Mouse (Mus musculus) hindbrain, embryonic 15.5 days (tissue): Measurements from ENCODE around the gene Zdhhc5. TPM values are rescaled to one million over a fixed set of nuclear protein-coding genes. Genes with fewer than 3 reads are reported as not detected.

Experiments used
- ATAC-seq: fragments of 200-750 bp; cut with Nextera tagmentation; 2 replicates; pipeline ENCODE4 v1.8.0; 2017; ENCODE audit warnings: low read depth, moderate number of reproducible peaks, moderate TSS enrichment; ENCODE audit not compliant: low FRiP score
- H3K27ac ChIP-seq: fragments of 300-500 bp; sonication (generic); replicated peaks from 2 replicates; pipeline ENCODE4 v1.5.1; 2015; ENCODE audit warnings: mild to moderate bottlenecking, inconsistent platforms
- H3K27me3 ChIP-seq: fragments of 300-500 bp; sonication (generic); 2 replicates; pipeline ENCODE4 v1.6.1; 2015; ENCODE audit warnings: control low read depth, inconsistent platforms
- H3K36me3 ChIP-seq: fragments of 300-500 bp; sonication (generic); 2 replicates; pipeline ENCODE4 v1.6.1; 2015; ENCODE audit warnings: control low read depth, inconsistent platforms
- H3K4me1 ChIP-seq: fragments of 300-500 bp; sonication (generic); replicated peaks from 2 replicates; pipeline ENCODE4 v1.6.1; 2015; ENCODE audit warnings: control low read depth, inconsistent platforms
- H3K4me2 ChIP-seq: fragments of 300-500 bp; sonication (generic); 2 replicates; pipeline ENCODE4 v1.6.1; 2015; ENCODE audit warnings: moderate library complexity, mild to moderate bottlenecking, inconsistent platforms
- H3K4me3 ChIP-seq: fragments of 300-500 bp; sonication (generic); 2 replicates; pipeline ENCODE4 v1.5.1; 2015; ENCODE audit warnings: mild to moderate bottlenecking, inconsistent platforms
- H3K9ac ChIP-seq: fragments of 300-500 bp; sonication (generic); 2 replicates; pipeline ENCODE4 v1.6.1; 2015; ENCODE audit warnings: inconsistent platforms
- H3K9me3 ChIP-seq: fragments of 300-500 bp; sonication (generic); 2 replicates; pipeline ENCODE4 v1.6.1; 2016; ENCODE audit warnings: control low read depth, inconsistent platforms
- WGBS: fragments of 180-500 bp; shearing (Covaris S2); methylation state at CpG from one replicate; pipeline ENCODE4 v1.1.7; 2015; 5-methylcytosine and 5-hydroxymethylcytosine counted together
- microRNA counts: library from miRNA; unstranded; fragments of <30 nt; microRNA quantifications from one replicate; lab custom pipeline; 2016
- microRNA-seq: library from miRNA; unstranded; fragments of <30 nt; microRNA quantifications from one replicate; pipeline ENCODE4, GENCODE M21; 2016
- polyA plus RNA-seq: library from polyadenylated mRNA; unstranded; fragments of >200 nt; fragmentation: Nextera tagmentation; extraction: Ambion mirVana; gene quantifications from 2 replicates; pipeline ENCODE4 v1.2.1, GENCODE M21; 2015

The Zdhhc5 gene
- polyA plus RNA-seq, 1 experiment from 2014 or later: 19.0 TPM

DNA sequence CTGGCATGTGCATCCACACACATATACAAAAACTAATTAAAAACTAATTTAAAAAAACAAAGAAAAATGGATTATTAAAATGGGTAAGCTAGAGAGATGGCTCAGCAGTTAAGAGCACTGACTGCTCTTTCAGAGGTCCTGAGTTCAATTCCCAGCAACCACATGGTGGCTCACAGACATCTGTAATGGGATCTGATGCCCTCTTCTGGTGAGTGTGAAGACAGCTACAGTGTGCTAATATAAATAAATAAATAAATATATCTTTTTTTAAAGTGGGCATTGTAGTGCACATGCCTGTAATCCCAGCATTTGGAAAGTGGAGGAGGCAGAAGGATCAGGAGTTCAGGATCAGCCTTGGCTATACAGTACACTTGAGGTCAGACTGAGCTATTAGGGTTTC is 61.6 kb downstream of the Zdhhc5 start:
- Histone ChIP-seq H3K27me3 (no peaks in the 10 kb centered on the region), H3K4me1 (0 out of 2 replicates have a peak, but pooled peaks cover 9% of the 10 kb centered on the region), H3K4me3 (no peak overlapping the region), H3K36me3 (no peaks in the 10 kb centered on the region), H3K9me3 (no peaks in the 10 kb centered on the region), H3K9ac (no peak overlapping the region), H3K27ac (no peak overlapping the region), H3K4me2 (no peak overlapping the region)
- ATAC-seq: no peak

GRCm38 (mm10) chr2:84650464-84651195 is 64.3 kb downstream of the Zdhhc5 start, which contains the start of gene Ctnnd1:
Ctnnd1 (minus strand) TSS chr2:84650765.
- Histone ChIP-seq H3K4me1 (peaks cover 31% of the 10 kb centered on the region), H3K4me3 (peak within 1 kb of the TSS; percentile 65), H3K27ac (peak within 1 kb of the TSS; percentile 96), H3K27me3 (no peaks in the 10 kb centered on the region), H3K36me3 (no peaks in the 10 kb centered on the region), H3K9ac (peak within 1 kb of the TSS; percentile 80), H3K4me2 (peak within 1 kb of the TSS; percentile 82), H3K9me3 (no peaks in the 10 kb centered on the region)
- WGBS: 0% methylated on average over 15 of the region's 15 CpGs
- peak; percentile 98 for ATAC-seq

DNA sequence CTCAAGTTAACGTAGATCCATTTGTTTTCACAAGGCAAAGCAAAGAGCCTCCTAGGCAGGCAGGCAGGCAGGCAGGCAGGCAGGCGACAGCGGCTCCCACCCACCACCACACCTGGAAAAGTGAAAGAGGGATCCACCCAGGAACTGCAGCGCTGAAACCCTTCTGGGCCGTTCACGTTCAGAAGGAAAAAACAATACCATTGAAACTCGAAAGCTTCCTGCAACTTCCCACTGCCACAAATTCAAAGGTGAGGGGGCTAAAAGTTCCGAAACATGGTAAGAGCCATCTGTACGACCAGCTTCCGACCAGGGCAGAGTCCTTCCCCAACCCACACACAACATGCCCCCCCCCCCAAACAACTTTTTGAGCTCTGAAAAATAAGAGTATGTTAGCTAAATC is 65.3 kb downstream of the Zdhhc5 start:
- no peak for ATAC-seq
- peak overlapping the region; percentile 80 for H3K9ac ChIP-seq
- peak overlapping the region; percentile 82 for H3K4me2 ChIP-seq
- H3K36me3 ChIP-seq: no peaks in the 10 kb centered on the region
- H3K4me1 ChIP-seq: peaks cover 31% of the 10 kb centered on the region
- under 1% methylated on average over 10 of the region's 10 CpGs for WGBS
- H3K4me3 ChIP-seq: peak overlapping the region; percentile 65
- H3K9me3 ChIP-seq: no peaks in the 10 kb centered on the region
- H3K27ac ChIP-seq: peak overlapping the region; percentile 96
- H3K27me3 ChIP-seq: no peaks in the 10 kb centered on the region

DNA sequence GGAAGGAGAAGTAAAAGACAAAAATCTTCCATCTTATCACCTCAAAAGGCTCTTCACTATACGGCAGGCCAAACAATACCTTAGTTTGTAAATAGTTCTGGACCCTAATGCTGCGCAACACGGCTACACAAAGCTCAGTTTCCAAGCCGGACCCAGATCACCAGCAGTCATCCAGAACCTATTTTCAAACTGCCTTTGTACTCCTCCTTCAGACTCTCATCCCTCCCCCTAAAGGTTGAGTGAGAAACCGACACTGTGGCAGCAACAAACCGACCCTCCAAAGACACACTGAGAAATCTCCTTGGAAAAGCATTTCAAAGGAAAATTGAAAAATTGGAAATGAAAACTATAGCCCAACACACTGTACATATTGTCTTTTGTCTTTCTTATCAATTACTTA is 66.6 kb downstream of the Zdhhc5 start:
- Histone ChIP-seq H3K9me3 (no peaks in the 10 kb centered on the region), H3K27me3 (no peaks in the 10 kb centered on the region), H3K4me1 (peaks cover 34% of the 10 kb centered on the region), H3K4me3 (peak overlapping the region; percentile 65), H3K9ac (peak overlapping the region; percentile 80), H3K4me2 (peak overlapping the region; percentile 82), H3K36me3 (no peaks in the 10 kb centered on the region), H3K27ac (peak overlapping the region; percentile 76)
- peak; percentile 50; the same call in 1 of the 2 replicates for ATAC-seq
- WGBS: 12% methylated on average over 6 of the region's 6 CpGs

DNA sequence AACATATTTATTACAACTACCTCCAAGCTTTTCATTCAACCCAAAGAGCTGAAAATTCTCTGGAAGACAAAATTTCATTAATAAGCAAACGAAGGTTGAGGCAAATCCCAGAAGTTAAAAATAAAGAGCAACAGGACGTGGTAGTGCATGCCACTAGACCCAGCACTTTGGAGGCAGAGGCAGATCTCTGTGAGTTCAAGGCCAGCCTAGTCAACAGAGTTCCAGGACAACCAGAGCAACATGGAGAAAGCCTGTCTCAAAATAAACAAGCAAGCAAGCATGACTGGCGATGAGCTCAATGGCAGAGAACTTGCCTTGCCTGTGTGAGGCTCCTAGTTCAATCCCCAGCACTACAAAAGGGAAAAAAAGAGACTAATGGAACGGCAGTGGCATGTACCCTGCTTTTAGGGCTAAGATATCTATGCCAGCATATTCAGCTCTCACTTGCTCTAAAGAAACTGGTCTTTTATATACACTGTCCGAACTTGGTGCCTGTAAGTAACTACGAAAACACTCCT is 67.9 kb downstream of the Zdhhc5 start:
- no peaks in the 10 kb centered on the region for H3K9me3 ChIP-seq
- no peak overlapping the region for H3K9ac ChIP-seq
- peak overlapping the region; percentile 65 for H3K4me3 ChIP-seq
- H3K27ac ChIP-seq: no peak overlapping the region
- no peaks in the 10 kb centered on the region for H3K27me3 ChIP-seq
- 89% methylated on average over 6 of the region's 6 CpGs for WGBS
- ATAC-seq: no peak
- no peaks in the 10 kb centered on the region for H3K36me3 ChIP-seq
- peaks cover 39% of the 10 kb centered on the region for H3K4me1 ChIP-seq
- peak overlapping the region; percentile 82 for H3K4me2 ChIP-seq

DNA sequence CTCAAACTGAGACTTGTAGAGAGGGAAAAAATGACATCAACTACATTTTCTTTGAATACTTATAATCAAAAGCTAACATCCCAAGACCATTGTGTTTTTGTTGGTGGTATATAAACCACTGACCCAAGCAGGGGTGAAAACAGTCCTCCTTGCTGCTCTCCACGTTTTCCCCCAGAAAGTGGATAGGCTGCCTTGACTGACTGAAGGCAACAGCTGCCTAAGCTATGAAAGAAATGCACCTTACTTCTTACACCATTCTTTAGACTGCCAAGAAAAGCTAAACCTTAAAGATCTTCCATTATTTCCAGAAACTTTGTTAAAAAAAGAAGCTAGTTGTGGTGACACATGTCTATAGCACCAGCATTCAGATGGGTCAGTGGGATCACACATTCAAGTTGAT is 68.8 kb downstream of the Zdhhc5 start:
- Histone ChIP-seq H3K4me3 (no peak overlapping the region), H3K27me3 (no peaks in the 10 kb centered on the region), H3K9ac (no peak overlapping the region), H3K9me3 (no peaks in the 10 kb centered on the region), H3K36me3 (no peaks in the 10 kb centered on the region), H3K4me1 (peaks cover 31% of the 10 kb centered on the region), H3K27ac (no peak overlapping the region), H3K4me2 (peak overlapping the region; percentile 82; the same call in 1 of the 2 replicates)
- no peak for ATAC-seq
- WGBS: 87% methylated on average over 1 of the region's 1 CpGs

GRCm38 (mm10) chr2:84640833-84641232 is 74.1 kb downstream of the Zdhhc5 start:
- Histone ChIP-seq H3K27me3 (no peaks in the 10 kb centered on the region), H3K9ac (no peak overlapping the region), H3K4me3 (no peak overlapping the region), H3K4me1 (peaks cover 41% of the 10 kb centered on the region), H3K27ac (no peak overlapping the region), H3K4me2 (no peak overlapping the region), H3K36me3 (no peaks in the 10 kb centered on the region), H3K9me3 (no peaks in the 10 kb centered on the region)
- no peak for ATAC-seq

DNA sequence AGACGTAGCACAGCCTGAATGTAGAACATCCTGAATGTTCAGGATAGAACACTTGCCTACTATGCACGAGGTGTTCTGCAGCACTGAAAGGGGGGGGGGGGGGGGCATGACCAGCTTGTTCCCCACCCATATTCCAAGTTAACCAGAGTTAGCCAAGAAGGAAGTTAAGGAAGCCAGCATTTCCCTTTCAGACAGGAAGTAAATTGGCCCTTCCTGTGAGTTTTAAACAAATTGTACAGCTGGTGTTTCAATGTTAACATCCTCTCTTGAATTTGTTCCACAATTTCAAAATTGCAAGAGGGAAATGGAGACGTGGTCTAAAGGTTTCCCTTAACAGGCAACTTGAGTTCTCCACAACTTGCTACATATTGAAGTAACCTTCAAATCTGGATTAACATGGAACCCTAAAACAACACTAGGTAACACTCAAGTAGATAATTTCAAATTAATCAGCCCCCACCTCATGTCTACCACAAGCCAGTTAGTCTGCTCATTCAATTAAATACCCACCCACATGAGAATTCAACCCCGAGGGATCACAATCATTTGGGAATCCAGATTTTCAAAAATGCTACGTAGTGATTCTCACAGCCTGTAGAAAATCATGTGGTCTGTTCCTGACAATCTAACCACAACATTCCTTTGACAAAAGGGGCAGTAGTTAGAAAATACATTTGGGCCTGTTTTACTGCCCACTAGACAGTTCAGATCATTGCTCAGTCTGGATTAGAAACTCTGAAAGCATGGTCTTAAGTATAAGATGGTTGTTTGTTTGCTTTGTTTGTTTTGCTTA is 76.4 kb downstream of the Zdhhc5 start:
- Histone ChIP-seq H3K9me3 (no peaks in the 10 kb centered on the region), H3K36me3 (no peaks in the 10 kb centered on the region), H3K4me2 (no peak overlapping the region), H3K27ac (peak overlapping the region; percentile 59; the same call in 1 of the 2 replicates), H3K27me3 (no peaks in the 10 kb centered on the region), H3K4me3 (no peak overlapping the region), H3K9ac (no peak overlapping the region), H3K4me1 (peaks cover 54% of the 10 kb centered on the region)
- 62% methylated on average over 5 of the region's 5 CpGs for WGBS
- no peak for ATAC-seq

MicroRNAs within 50 kb of the gene (microRNA counts, 519-probe panel; counts per million panel counts)
- 5,301 counts per million, percentile 98 among the panel's probes with 10 or more counts for microRNA mmu-miR-130a (lab: Ali Mortazavi, UCI)

Small RNAs within 50 kb of the gene (microRNA-seq; reads per million reads assigned to microRNA genes)
- gene Mir130a: 24,276 reads per million, percentile 98 among the genes with 10 or more reads in this experiment

Other genes starting within 250 kb of the Zdhhc5 start
- gene Tfpi, start 238.4 kb downstream of the Zdhhc5 start, polyA plus RNA-seq: 17.2 and 19.6 TPM in 2 replicates
- 32.6 and 32.7 TPM in 2 replicates for gene Ctnnd1, start 64.4 kb downstream of the Zdhhc5 start, polyA plus RNA-seq
- gene Btbd18, start 56.1 kb downstream of the Zdhhc5 start, polyA plus RNA-seq: 0.10 and 0.35 TPM in 2 replicates
- 195 and 212 TPM in 2 replicates for gene Selenoh, start 44.4 kb downstream of the Zdhhc5 start, polyA plus RNA-seq
- gene Gm28635, start 37.1 kb downstream of the Zdhhc5 start, polyA plus RNA-seq: not detected in 2 replicates
- gene Med19, start 36.8 kb downstream of the Zdhhc5 start, polyA plus RNA-seq: 53.4 and 53.6 TPM in 2 replicates
- 293 and 294 TPM in 2 replicates for gene Tmx2, start 36.0 kb downstream of the Zdhhc5 start, polyA plus RNA-seq
- gene Clp1, start 12.2 kb upstream of the Zdhhc5 start, polyA plus RNA-seq: 20.7 and 22.4 TPM in 2 replicates
- 18.9 and 19.8 TPM in 2 replicates for gene Ypel4, start 18.9 kb upstream of the Zdhhc5 start, polyA plus RNA-seq
- 5.1 and 5.9 TPM in 2 replicates for gene Gm19426, start 28.5 kb upstream of the Zdhhc5 start, polyA plus RNA-seq
- 39.5 and 47.3 TPM in 2 replicates for gene Serping1, start 60.3 kb upstream of the Zdhhc5 start, polyA plus RNA-seq
- 23.2 and 26.7 TPM in 2 replicates for gene Ube2l6, start 83.6 kb upstream of the Zdhhc5 start, polyA plus RNA-seq
- not detected in 2 replicates for gene Smtnl1, start 107.5 kb upstream of the Zdhhc5 start, polyA plus RNA-seq
- 73.4 and 75.2 TPM in 2 replicates for gene Timm10, start 111.8 kb upstream of the Zdhhc5 start, polyA plus RNA-seq
- 2.3 and 2.4 TPM in 2 replicates for gene Slc43a1, start 123.7 kb upstream of the Zdhhc5 start, polyA plus RNA-seq
- gene Rtn4rl2, start 171.5 kb upstream of the Zdhhc5 start, polyA plus RNA-seq: 5.0 and 6.2 TPM in 2 replicates
- 5.2 and 5.3 TPM in 2 replicates for gene Slc43a3, start 221.4 kb upstream of the Zdhhc5 start, polyA plus RNA-seq